Mouse (Mus musculus): Measurements from ENCODE around the gene Vmn1r158.
"Not testable (repeated sequence)": the region's sequence is repeated elsewhere in the genome, so short reads cannot be mapped to it uniquely, and the experiment has no call there.

The Vmn1r158 gene

DNA sequence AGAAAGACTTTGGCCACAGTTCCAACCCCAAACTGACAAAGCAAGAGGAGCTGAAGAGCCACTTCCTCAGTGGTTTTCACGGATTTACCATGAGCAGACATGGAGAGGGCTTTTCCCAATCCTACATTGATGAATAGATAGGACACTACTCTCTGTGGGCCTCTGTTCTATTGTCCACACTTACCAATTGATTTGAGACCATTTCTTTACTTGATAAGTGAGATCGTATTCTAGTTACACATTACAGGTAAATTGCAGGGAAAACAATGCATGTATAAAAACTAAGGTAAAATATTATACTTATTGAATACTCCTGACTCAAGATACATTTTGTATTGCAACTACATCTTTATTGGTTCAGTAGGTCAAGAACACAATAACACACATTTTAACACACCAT lies at the start of gene Vmn1r158:
TSS of gene Vmn1r158 (minus strand) at position 101 of the 400 bp plus-strand sequence.
- not testable (repeated sequence) for DNase-seq

DNA sequence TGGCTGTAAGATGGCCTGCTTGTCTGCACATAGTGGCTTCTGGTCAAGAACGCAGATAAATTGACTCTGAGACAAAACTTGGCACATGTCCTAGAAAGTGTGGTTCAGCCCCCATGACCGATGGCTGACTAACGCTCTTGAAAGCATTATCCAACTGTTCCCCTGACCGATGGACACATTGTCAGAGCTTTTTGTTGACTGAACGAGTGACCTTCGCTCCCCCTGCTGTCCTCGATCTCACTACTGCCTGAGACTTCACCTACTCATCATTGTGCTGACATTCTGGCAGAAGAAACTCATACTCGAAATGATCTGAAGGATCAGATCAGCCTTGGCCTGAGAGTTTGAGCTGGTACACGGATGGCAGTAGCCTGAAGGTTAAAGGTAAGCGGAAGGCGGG lies 14.6 kb downstream of the Vmn1r158 start:
- not testable (repeated sequence) for DNase-seq

DNA sequence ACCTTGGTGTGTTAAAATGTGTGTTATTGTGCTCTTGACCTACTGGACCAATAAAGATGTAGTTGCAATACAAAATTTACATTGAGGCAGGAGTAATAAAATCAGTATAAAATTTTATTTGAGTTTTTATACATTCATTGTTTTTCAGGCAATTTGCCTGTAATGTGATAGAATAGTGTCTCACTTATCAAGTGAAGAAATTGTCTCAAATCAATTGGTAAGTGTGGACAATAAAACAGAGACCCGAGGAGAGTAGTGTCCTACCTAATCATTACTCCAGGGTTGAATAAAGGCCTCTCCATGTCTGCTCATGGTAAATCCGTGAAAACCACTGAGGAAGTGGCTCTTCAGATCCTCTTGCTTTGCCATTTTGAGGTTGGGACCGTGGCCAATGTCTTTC lies 29.2 kb downstream of the Vmn1r158 start, which contains the start of gene Vmn1r157:
TSS of gene Vmn1r157 (plus strand) at position 301 of the 400 bp plus-strand sequence.
- not testable (repeated sequence) for DNase-seq

All from thymus, postnatal 14 days (tissue).